Mouse (Mus musculus) lung, postnatal 36 days (tissue): ENCODE data around the gene Gtf2f1.

Experiments
- DNase-seq: peaks from one replicate; pipeline ENCODE4 v3.0.0; 2022; ENCODE audit warnings: mixed read lengths

Gtf2f1 gene

DNA sequence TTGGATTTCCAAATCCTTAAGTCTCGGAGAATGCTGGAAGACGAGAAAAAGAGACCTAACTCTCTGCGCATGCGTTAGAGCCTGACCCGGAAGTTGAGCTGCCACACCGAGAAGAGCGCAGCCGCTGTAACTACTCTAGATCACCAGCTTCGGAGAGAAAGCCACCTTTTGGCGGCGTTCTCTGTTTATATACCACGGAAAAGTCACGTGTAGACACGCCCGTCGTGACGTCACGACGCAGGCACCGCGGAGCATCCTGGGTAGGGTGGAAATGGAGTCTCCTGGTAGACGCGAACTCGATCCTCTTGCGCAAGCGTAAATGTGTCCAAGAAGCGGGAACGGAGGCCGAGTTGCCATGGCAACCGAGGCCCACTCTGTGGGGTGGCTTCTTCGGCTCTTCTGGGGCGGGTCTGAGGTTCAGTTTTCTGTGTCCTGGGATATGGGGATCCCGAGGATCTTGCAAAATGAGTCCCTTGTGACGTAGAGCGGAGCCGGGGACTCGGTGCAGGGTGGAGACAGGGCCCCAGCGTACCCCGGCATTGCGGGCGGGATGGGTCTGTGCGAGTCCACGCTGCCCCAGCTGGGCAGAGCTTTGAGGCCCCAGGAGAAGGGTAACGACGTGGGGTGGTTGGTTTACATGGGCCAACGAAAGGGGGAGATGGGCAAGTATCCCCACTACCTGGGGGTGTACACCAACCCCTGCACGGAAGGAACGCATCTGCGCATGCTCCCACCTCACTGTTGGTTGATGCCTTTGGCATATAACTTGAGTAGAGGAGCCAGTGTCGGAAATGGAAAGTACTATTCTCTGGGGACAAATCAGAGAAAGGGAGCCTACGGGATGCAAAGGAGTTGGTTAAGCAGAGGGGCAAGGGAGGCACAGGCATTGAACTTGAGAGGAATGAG is at the start of gene Gtf2f1, which contains the start of gene Gm17949:
Gene Gtf2f1 (minus strand): TSS at position 53 of the 906 bp plus-strand sequence.
Gene Gm17949 (plus strand): TSS at position 234 of the 906 bp plus-strand sequence.
- DNase-seq, result peak; percentile 95

DNA sequence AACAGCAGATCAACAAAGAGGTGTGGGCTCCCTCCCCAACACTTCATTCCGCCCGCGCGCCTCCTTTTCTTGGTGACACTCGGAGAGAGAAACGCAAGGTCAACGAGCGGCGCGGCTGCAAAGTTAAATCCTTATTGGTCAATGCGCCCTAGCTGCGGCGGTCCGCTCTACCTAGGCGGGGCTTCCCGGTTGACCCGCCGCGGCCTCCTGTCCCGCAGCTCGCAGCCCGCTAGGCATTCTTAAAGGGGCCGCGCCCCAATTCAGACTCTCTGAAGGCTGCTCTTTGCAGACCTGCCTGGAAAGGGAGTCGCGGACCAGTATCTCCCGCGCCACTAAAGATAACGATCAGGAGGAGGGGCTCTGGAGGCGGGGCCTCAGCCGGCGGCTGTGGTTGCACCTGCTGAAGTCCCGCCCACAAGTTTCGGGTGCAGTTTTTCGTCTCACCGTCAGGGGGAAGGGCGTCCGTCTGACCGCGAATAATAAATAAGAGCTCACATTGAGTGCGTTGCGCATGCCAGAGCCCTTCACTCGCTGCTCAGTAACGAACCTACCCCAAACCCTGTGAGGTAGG is 49.2 kb upstream of the Gtf2f1 start:
- peak; percentile 98 for DNase-seq

- DNase-seq, result peak; percentile 71
These were observed 48.4 kb upstream of the Gtf2f1 start, which contains the start of gene Slc25a23 for GRCm38 (mm10) chr17:57059486-57059977. Slc25a23 (minus strand) TSS chr17:57059863.

DNA sequence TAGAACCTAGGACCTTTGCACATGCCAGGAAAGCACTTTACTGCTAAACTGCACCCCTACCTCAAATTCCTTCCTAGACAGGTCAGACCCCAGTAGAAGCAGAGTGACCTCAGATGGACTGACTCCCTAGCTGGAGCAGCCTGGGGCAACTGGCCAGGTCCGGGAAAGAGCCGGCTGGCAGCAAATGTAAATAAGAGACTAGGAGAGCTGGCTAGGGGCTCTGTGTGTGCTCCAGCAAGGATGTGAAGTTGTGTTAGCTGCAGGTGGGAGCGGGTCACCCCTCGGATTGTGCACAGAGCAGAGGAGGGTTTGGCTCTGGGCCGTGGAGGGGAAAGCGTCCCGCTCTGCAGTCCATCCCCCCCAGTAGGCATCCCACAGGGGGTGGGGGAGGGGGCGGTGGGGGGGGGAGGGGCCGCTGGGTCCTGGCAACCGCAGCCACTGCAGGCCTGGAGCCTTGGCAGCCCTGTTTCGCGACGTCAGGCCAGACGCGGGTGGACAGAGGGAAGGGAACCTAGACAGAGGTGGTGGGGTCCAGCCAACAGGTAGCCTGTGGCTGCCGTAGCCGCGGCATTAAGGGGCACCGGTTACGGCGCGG is 47.9 kb upstream of the Gtf2f1 start, which contains the start of gene Crb3:
Gene Crb3 (plus strand): TSS at position 215 of the 595 bp plus-strand sequence.
- DNase-seq, result peak; percentile 42

DNA sequence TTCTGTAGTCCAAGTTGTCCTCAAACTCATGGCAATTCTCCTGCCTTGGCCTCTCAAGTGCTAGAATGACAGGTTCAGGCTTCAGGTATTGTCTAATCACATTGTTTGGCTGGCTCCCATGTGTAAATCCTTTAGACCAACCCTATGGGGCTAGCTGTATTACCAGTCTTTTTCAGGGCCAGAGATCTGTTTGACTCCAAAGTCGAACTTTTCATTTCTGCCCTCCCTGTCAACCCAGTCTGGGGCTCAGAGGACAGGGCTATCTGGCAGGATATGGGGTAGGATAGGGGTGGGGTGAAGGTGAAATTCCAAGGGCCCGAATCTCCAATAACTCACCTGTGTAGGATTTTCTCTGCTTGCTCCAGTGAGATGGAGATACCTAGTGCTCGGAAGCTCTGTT is 45.2 kb upstream of the Gtf2f1 start:
- no peak for DNase-seq

DNA sequence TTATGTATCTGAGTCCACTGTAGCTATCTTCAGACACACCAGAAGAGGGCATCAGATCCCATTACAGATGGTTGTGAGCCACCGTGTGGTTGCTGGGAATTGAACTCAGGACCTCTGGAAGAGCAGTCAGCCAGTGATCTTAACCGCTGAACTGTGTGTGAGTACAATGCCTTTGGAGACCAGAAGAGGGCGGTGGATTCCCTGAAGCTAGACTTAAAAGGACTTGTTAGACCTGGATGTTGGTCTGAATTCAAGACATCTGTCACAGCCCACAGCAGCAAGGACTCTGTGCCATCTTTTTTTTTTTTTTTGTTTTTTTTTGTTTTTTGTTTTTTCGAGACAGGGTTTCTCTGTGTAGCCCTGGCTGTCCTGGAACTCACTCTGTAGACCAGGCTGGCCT is 40.6 kb upstream of the Gtf2f1 start:
- DNase-seq, result peak; percentile 32

GRCm38 (mm10) chr17:57048816-57049215 is 37.7 kb upstream of the Gtf2f1 start:
- no peak for DNase-seq

DNA sequence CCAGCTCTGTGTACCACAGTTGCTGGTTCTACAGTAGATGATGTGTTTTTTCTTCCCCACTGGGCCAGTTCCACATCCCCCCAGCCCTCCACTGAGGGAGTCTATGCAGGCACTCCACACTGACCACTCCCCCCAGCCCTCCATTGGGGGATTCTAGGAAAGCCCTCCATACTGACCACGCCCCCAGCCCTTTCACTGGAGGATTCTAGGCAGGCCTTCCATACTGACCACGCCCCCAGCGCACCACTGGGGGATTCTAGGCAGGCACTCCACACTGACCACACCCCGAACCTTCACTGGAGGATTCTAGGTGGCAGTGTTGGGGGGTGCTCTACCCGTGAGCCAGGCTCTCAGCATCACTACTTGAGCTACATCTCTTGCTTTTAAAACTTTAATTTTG is 36.3 kb upstream of the Gtf2f1 start:
- DNase-seq, result no peak

GRCm38 (mm10) chr17:57041554-57041953 is 30.5 kb upstream of the Gtf2f1 start, which contains the start of gene Slc25a41:
Slc25a41 (minus strand) TSS chr17:57041654.
- DNase-seq, result no peak

- no peak for DNase-seq
These were observed 27.9 kb upstream of the Gtf2f1 start for GRCm38 (mm10) chr17:57038978-57039377.

DNA sequence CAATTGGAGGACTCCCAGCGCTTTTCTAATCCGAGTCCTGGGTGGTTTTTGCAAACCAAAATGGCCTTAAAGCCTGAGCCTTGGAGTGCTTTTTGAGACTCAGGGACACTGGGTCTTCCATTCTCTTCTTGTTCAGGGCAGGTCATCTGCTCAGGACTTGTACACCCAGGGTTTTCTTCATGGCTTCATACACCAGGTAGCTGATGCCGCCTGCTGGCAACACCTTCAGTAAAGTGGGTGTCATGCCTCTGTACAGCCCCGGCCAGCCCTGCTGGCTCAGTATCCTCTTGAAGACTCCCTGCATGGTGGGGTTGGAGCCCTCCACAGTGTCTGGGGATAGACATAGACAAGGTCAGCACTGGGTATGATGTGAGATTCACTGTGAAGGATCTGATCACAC is 21.8 kb upstream of the Gtf2f1 start:
- DNase-seq, result no peak

DNA sequence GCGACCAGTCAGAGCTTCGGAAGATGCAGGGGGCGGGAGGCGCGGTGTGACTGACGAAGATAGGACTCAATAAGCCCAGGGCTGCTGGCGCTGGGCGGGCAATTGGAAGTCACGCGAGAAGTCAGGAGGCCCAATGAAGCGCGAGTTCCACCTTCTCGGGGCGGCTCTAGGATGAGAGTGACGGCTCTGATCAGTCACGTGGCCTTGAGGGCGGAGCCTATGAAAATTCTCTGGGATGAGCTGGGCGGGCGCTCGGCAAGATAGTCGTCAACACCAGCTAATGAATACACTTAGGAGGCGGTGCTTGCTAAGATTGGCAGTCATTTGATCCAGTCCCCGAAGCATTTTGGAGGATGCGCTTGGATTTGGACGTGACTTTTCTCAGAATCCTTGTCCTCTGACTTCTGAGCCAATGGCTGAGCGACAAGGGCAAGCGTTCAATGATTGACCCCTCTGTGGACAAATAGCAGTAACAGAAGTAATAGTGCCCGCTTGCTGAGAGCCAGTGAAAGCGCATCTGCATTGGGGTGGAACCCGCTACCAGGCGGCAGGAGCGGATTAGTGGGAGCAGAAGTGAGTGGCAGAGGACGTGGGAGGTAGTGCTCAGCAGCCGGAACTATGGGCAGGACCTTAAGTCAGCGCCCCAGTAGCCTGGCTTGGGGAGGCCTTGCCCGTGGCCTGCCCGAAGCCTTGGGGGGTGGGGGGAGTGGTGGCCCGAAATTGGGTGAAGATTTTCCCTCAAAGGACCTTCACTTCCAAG is 20.8 kb upstream of the Gtf2f1 start:
- peak; percentile 100 for DNase-seq

DNA sequence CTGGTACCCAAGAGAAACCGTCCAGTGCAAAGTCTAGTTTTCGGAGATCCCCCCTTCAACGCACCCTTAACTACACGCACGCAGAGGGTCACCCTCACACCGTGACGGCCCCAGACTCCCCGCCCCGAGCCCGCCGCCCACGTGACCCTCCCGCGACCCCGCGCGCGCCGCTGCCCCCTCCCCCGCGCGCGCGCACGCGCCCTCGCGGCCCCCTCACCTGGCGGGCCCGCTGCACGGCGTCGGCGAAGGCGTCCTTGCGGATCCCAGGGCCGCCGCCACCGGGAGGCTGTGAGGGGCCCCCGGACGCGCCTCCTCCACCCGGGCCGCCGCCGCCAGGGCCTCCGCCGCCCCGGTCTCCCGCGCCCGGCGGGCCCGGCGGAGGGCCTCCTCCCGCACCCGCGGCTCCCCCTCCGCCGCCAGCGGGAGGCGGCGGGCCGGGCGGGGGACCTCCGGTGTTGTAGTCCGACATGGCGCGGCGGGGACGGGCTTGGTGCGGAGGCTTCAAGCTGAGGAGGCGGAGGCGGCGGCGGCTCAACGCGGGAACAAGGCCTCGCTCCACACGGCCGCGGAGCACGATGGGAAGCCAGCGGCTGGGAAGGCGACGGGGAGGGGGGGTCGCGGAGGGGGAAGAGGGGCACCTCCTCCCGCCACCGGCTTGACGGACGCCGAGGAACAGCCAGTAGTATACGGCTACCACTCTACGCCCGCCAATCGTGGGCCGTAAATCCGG is 20.0 kb upstream of the Gtf2f1 start, which contains the start of gene Khsrp:
Gene Khsrp (minus strand): TSS at position 592 of the 730 bp plus-strand sequence.
- no peak for DNase-seq

GRCm38 (mm10) chr17:57029691-57030090 is 18.6 kb upstream of the Gtf2f1 start:
- no peak for DNase-seq

DNA sequence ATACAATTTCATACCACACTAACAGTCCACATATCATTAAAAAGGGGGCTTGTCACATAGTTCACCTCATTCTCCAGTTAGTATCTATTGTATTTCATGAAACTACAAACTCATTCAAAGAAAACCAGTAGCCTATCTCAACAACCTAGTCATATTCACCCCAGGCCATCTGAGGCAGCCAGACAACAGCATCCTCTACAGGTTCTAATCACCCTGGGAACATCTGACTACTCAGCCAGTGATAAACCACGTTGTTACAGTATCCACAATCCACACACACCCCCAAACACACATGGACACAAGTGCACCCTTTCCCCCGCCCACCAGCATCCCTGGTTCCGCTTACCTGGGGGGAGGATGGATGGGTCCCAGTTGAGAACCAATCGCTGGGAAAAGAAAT is 16.4 kb upstream of the Gtf2f1 start:
- DNase-seq, result no peak

DNA sequence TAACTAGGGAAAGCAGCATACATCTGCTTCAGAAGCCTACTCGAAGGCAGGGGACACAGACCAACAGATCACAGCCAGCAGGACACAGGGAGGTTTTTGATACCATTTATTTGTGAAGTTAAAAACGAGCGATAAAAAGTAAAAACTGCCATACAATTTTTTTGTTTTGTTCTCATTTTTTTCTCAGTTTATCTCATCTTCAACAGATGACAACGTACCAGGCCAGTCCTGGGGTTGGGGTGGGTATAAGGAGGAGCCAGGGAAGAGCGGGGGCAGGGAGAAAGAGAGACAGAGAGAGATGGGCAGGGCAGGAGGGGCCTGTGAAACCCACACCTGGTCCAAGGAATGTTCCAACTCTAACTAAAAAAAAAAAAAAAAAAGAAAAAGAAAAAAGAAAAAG is 9.9 kb upstream of the Gtf2f1 start:
- DNase-seq, result no peak

DNA sequence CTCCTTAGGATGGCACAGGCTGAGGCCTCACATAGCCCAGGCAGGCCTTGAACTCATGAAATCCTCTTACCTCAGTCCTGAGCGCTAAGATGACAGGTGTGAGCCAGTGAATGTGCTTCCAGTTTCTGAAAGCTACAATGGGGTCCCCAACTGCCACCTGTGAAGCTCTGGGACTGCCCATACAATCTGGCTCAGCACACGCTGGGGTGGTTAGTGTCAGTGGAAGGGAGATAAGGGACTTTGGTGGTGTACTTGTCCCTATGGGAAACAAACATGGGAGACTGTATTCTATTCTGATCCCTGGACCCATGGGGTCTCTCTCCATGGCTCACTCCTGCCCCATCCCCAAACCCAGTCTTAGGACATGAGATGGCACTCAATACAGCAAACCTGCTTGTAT is 8.6 kb upstream of the Gtf2f1 start:
- no peak for DNase-seq

- DNase-seq, result no peak
These were observed 1.2 kb upstream of the Gtf2f1 start for GRCm38 (mm10) chr17:57012245-57012795.

DNA sequence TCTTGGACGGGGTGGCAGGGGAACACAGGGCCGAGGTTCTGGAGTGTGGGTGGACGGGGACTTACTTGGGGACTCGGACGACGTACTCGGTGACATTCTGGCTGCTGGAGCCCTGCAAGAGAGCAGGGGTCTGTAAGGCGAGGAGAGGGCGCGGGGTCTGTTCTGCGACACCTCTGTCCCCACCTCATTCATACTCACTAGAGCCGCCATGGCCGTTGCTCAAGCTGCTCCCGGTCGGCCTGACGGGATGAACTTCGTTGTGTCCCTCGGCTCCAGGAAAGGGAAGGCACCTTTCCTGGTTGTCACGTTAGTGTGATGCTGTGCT is 215 bp downstream of the Gtf2f1 start:
- no peak for DNase-seq

DNA sequence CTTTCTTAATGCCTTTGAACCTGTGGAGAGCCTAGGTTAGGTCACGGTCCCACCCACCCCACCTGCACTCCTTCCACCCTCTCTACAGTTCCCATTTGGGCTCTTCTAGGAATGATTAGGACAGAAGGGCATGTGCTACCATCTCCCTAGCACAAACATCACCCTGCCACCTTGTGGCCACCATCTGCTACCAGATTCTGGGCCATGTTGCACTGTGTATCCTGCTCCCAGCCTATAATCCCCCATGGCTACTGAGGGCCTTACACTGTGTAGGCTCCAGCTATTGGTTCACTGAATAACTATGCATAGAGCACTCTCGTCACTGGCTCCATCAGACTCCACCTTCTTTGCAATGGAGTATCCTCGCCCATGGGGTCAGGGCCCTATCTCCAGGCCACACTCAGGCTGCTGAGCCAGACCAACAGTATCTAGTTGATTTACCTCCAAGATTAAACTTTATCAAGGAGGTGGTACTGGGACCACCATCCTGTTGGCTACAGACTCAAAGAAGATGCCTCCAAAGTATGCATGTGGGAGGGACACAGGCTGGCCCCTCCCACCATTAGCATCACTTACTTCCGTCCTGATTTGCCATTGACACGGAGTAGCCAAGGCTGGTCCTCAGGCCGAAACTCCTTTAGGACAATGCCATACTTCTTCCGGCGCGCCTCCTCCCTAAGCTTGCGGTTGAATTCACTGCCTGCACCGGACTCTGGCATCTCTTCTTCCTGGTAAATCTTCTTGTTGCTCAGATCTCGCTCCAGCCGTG is 3.8 kb downstream of the Gtf2f1 start:
- DNase-seq, result no peak

DNA sequence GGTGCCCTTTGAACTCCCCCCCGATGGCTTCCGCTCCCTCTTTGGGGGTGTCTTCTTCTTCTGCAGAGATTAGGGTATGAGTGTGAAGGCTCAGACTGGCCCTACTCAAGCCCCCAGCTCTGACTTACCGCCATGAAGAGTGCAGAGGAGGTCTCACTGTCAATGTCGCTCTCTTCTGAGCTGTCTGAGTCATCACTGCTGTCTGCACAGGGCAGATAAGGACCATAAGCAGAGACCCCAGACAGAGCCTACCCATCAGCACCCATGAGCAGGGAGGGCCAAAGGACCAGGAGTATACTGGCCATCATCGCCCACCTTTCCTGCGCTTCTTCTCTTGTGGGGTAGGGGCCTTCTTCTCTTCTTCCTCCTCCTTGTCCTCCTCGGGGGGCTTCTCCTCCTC is 7.1 kb downstream of the Gtf2f1 start:
- no peak for DNase-seq
